In the genomic region with DNA sequence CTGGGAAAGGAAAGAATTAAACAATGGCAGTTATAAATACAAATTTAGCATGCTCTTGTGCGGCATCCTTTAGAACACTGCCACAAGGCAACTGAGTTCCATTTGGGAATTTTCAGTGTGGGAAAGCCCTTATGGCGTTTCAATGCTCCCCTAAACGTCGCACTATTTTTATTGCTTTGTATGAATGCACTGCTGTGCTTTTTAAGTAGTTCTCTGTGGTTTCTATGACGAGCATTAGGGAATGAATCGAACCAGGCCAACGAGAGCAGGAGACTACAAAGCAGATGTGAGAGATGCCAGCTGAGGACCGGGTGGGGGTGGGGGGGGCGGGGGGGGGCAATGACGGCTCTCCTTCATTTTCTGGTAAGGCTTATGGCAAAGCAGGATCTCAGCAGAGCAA, we compare ENCODE assay signal across 10 mouse cellular contexts.
DNase-seq lines count a peak whose midpoint lies in the region; ATAC-seq and TF ChIP-seq lines count a peak whose summit lies in the region.
"Had no signal": no experiment of that assay in that cellular context is flagged by ENCODE, and none has a peak within 500 bp of the region (broad histone marks: within the 10 kb centered on the region; RNA-seq: fewer than 3 reads in every experiment).

No protein-coding gene starts in this region.

- peak overlapping the region; percentile 58; the same call in 1 of the 2 replicates for H3K4me2 ChIP-seq in kidney, embryonic 15.5 days
- H3K4me2 ChIP-seq in hindbrain, embryonic 16.5 days (ENCODE audit: low read length), result peak overlapping the region; percentile 58
- H3K4me2 ChIP-seq in midbrain, postnatal 0 days (ENCODE audit: low read depth, low read length, poor library complexity, severe bottlenecking), result peak overlapping the region; percentile 7; the same call in 1 of the 2 replicates

- DNase-seq in kidney, postnatal 4 days, result no peak
- DNase-seq in forebrain, embryonic 10.5 days (ENCODE audit: extremely low spot score, low spot score), result no peak
- DNase-seq in midbrain, postnatal 0 days (ENCODE audit: low spot score), result peak; percentile 50
- no peak for DNase-seq in embryo, embryonic 9.5 days (ENCODE audit: extremely low spot score)
- no peak for DNase-seq in adrenal gland, postnatal 10 days
- DNase-seq in cerebellum, adult 8-10 months, result no peak
- DNase-seq: heart, postnatal 36 days; liver, embryonic 13.5 days had no signal

- H3K4me1 ChIP-seq in kidney, embryonic 15.5 days, result peaks cover 50% of the 10 kb centered on the region
- peaks cover 54% of the 10 kb centered on the region for H3K4me1 ChIP-seq in forebrain, embryonic 10.5 days
- H3K4me1 ChIP-seq in hindbrain, embryonic 16.5 days (ENCODE audit: control insufficient read depth, insufficient read depth, low read depth, low read length), result peaks cover 15% of the 10 kb centered on the region
- peaks cover 9% of the 10 kb centered on the region for H3K4me1 ChIP-seq in midbrain, postnatal 0 days (ENCODE audit: insufficient read depth, low read length)
- H3K4me1 ChIP-seq: liver, embryonic 13.5 days had no signal

- H3K4me3 ChIP-seq in kidney, embryonic 15.5 days (replicated peaks), result no peak overlapping the region
- H3K4me3 ChIP-seq in forebrain, embryonic 10.5 days, result peak overlapping the region; percentile 46; the same call in 1 of the 2 replicates
- no peak overlapping the region for H3K4me3 ChIP-seq in hindbrain, embryonic 16.5 days (ENCODE audit: low read length)
- no peak overlapping the region for H3K4me3 ChIP-seq in midbrain, postnatal 0 days (ENCODE audit: low read depth, low read length)
- H3K4me3 ChIP-seq: liver, embryonic 13.5 days had no signal

- H3K36me3 ChIP-seq in kidney, embryonic 15.5 days, result no peaks in the 10 kb centered on the region
- no peaks in the 10 kb centered on the region for H3K36me3 ChIP-seq in forebrain, embryonic 10.5 days (replicated peaks)
- H3K36me3 ChIP-seq in hindbrain, embryonic 16.5 days (ENCODE audit: control insufficient read depth, insufficient read depth, low read length), result no peaks in the 10 kb centered on the region
- H3K36me3 ChIP-seq in midbrain, postnatal 0 days (ENCODE audit: insufficient read depth, low read length), result no peaks in the 10 kb centered on the region
- H3K36me3 ChIP-seq: liver, embryonic 13.5 days had no signal

- no peak overlapping the region for H3K9ac ChIP-seq in kidney, embryonic 15.5 days
- H3K9ac ChIP-seq in hindbrain, embryonic 16.5 days (ENCODE audit: low read depth, low read length), result no peak overlapping the region
- no peak overlapping the region for H3K9ac ChIP-seq in midbrain, postnatal 0 days (replicated peaks; ENCODE audit: low read length, poor library complexity, severe bottlenecking)
- H3K9ac ChIP-seq: liver, embryonic 13.5 days had no signal

- no peak for ATAC-seq in kidney, embryonic 15.5 days (replicated peaks; ENCODE audit: low FRiP score)
- ATAC-seq in hindbrain, embryonic 16.5 days, result 0 out of 2 replicates have a peak, but pooled peaks have one; percentile 31
- ATAC-seq in midbrain, postnatal 0 days (ENCODE audit: low FRiP score), result peak; percentile 41; the same call in 1 of the 2 replicates

- H3K27me3 ChIP-seq in kidney, embryonic 15.5 days, result no peaks in the 10 kb centered on the region
- H3K27me3 ChIP-seq in forebrain, embryonic 10.5 days (ENCODE audit: poor library complexity, severe bottlenecking), result peaks cover 8% of the 10 kb centered on the region
- no peaks in the 10 kb centered on the region for H3K27me3 ChIP-seq in hindbrain, embryonic 16.5 days (replicated peaks; ENCODE audit: control insufficient read depth, insufficient read depth, low read length)
- no peaks in the 10 kb centered on the region for H3K27me3 ChIP-seq in midbrain, postnatal 0 days (ENCODE audit: insufficient read depth, low read length)
- H3K27me3 ChIP-seq: liver, embryonic 13.5 days had no signal

- H3K9me3 ChIP-seq in kidney, embryonic 15.5 days (replicated peaks), result no peaks in the 10 kb centered on the region
- no peaks in the 10 kb centered on the region for H3K9me3 ChIP-seq in forebrain, embryonic 10.5 days
- no peaks in the 10 kb centered on the region for H3K9me3 ChIP-seq in hindbrain, embryonic 16.5 days (ENCODE audit: control insufficient read depth, low read length)
- no peaks in the 10 kb centered on the region for H3K9me3 ChIP-seq in midbrain, postnatal 0 days (ENCODE audit: low read length)
- H3K9me3 ChIP-seq: liver, embryonic 13.5 days had no signal

- peak overlapping the region; percentile 88 for H3K27ac ChIP-seq in kidney, embryonic 15.5 days
- H3K27ac ChIP-seq in forebrain, embryonic 10.5 days, result peak overlapping the region; percentile 79
- no peak overlapping the region for H3K27ac ChIP-seq in hindbrain, embryonic 16.5 days (ENCODE audit: low read depth, low read length)
- H3K27ac ChIP-seq in midbrain, postnatal 0 days (ENCODE audit: low read depth, low read length), result peak overlapping the region; percentile 48
- H3K27ac ChIP-seq: liver, embryonic 13.5 days had no signal

- no peak for TF ChIP-seq CTCF in midbrain, postnatal 0 days (IDR thresholded peaks at IDR 0.05)

- 32% methylated on average over 10 of the region's 10 CpGs for WGBS in kidney, embryonic 15.5 days
- 35% methylated on average over 10 of the region's 10 CpGs for WGBS in forebrain, embryonic 10.5 days
- WGBS in hindbrain, embryonic 16.5 days, result 13% methylated on average over 10 of the region's 10 CpGs
- WGBS in midbrain, postnatal 0 days, result 10% methylated on average over 10 of the region's 10 CpGs

Comparison
In these comparisons a context has a peak if more than half of its experiments do, and no peak if none do; other contexts are left out.
1. H3K4me2 ChIP-seq: peak in every context shown above with its lines; median percentile 58 in kidney, embryonic 15.5 days; 58 in hindbrain, embryonic 16.5 days; 7 in midbrain, postnatal 0 days.